Mouse (Mus musculus) hindbrain, embryonic 11.5 days (tissue): ENCODE results near the gene Gm10775. TPM values are rescaled to one million over a fixed set of nuclear protein-coding genes. Genes with fewer than 3 reads are reported as not detected.

Experiments used
- polyA plus RNA-seq: library from polyadenylated mRNA; unstranded; fragments of >200 nt; fragmentation: Nextera tagmentation; extraction: Ambion mirVana; gene quantifications from 2 replicates; pipeline ENCODE4 v1.2.1, GENCODE M21; 2014

The Gm10775 gene
- polyA plus RNA-seq, 1 experiment from 2014 or later, result not detected

Other genes with a start within 250 kb of the Gm10775 start
- not detected in 2 replicates for gene Spata31d1c, start 226.5 kb upstream of the Gm10775 start, polyA plus RNA-seq
- gene Prss47, start 206.8 kb upstream of the Gm10775 start, polyA plus RNA-seq, result not detected in 2 replicates
- 39.7 and 44.6 TPM in 2 replicates for gene Mfsd14b, start 146.6 kb upstream of the Gm10775 start, polyA plus RNA-seq
- not detected in 2 replicates for gene Olfr465-ps1, start 121.5 kb upstream of the Gm10775 start, polyA plus RNA-seq
- not detected in 2 replicates for gene Olfr466, start 109.3 kb upstream of the Gm10775 start, polyA plus RNA-seq
- gene Nlrp4f, start 53.6 kb upstream of the Gm10775 start, polyA plus RNA-seq, result 0.45 TPM in 1 of 2 replicates, not detected in the other
- gene Zfp369, start 19.3 kb downstream of the Gm10775 start, polyA plus RNA-seq, result 20.9 and 25.3 TPM in 2 replicates